Mouse (Mus musculus): ENCODE data around the gene Schip1. TPM values are rescaled to one million over a fixed set of nuclear protein-coding genes. Genes with fewer than 3 reads are reported as not detected.

Schip1 gene
- polyA plus RNA-seq, 1 experiment from 2014 or later, result 152 TPM

GRCm38 (mm10) chr3:68491516-68491915 is 426.9 kb downstream of the Schip1 start:
- peaks cover 11% of the 10 kb centered on the region; the same call in 1 of the 2 replicates for H3K27me3 ChIP-seq
- H3K36me3 ChIP-seq, result no peaks in the 10 kb centered on the region
- no peak overlapping the region for H3K4me3 ChIP-seq
- WGBS, result 76% methylated on average over 6 of the region's 6 CpGs
- H3K4me1 ChIP-seq (replicated peaks), result peaks cover 29% of the 10 kb centered on the region
- no peak overlapping the region for H3K4me2 ChIP-seq
- H3K9ac ChIP-seq, result no peak overlapping the region
- no peak overlapping the region for H3K27ac ChIP-seq
- H3K9me3 ChIP-seq, result no peaks in the 10 kb centered on the region
- no peak for ATAC-seq (ENCODE audit: low FRiP score)

GRCm38 (mm10) chr3:68492066-68492465 is 427.5 kb downstream of the Schip1 start:
- WGBS, result 67% methylated on average over 1 of the region's 1 CpGs
- peaks cover 34% of the 10 kb centered on the region for H3K4me1 ChIP-seq (replicated peaks)
- no peak overlapping the region for H3K4me2 ChIP-seq
- H3K9me3 ChIP-seq, result no peaks in the 10 kb centered on the region
- no peaks in the 10 kb centered on the region for H3K36me3 ChIP-seq
- H3K27ac ChIP-seq, result peak overlapping the region; percentile 40; the same call in 1 of the 2 replicates
- ATAC-seq (ENCODE audit: low FRiP score), result no peak
- H3K4me3 ChIP-seq, result no peak overlapping the region
- H3K27me3 ChIP-seq, result peaks cover 11% of the 10 kb centered on the region; the same call in 1 of the 2 replicates
- H3K9ac ChIP-seq, result no peak overlapping the region

GRCm38 (mm10) chr3:68492513-68492912 is 427.9 kb downstream of the Schip1 start:
- Histone ChIP-seq H3K27ac (0 out of 2 replicates have a peak overlapping the region, but pooled peaks have one; percentile 86), H3K4me3 (no peak overlapping the region), H3K27me3 (peaks cover 11% of the 10 kb centered on the region; the same call in 1 of the 2 replicates), H3K36me3 (no peaks in the 10 kb centered on the region), H3K4me2 (peak overlapping the region; percentile 91; the same call in 1 of the 2 replicates), H3K4me1 (replicated peaks) (peaks cover 39% of the 10 kb centered on the region), H3K9ac (no peak overlapping the region), H3K9me3 (no peaks in the 10 kb centered on the region)
- no peak for ATAC-seq (ENCODE audit: low FRiP score)
- WGBS, result 20% methylated on average over 3 of the region's 3 CpGs

- H3K9me3 ChIP-seq, result no peaks in the 10 kb centered on the region
- WGBS, result under 1% methylated on average over 12 of the region's 12 CpGs
- no peaks in the 10 kb centered on the region for H3K36me3 ChIP-seq
- H3K9ac ChIP-seq, result peak overlapping the region; percentile 88
- peak; percentile 1 for ATAC-seq (ENCODE audit: low FRiP score)
- peak overlapping the region; percentile 91 for H3K4me2 ChIP-seq
- H3K4me1 ChIP-seq (replicated peaks), result peaks cover 39% of the 10 kb centered on the region
- H3K27ac ChIP-seq, result peak overlapping the region; percentile 86
- peak overlapping the region; percentile 72 for H3K4me3 ChIP-seq
- peaks cover 11% of the 10 kb centered on the region; the same call in 1 of the 2 replicates for H3K27me3 ChIP-seq
Measured at GRCm38 (mm10) chr3:68493170-68493585, 428.6 kb downstream of the Schip1 start.

- Histone ChIP-seq H3K4me2 (peak overlapping the region; percentile 91), H3K27me3 (peaks cover 11% of the 10 kb centered on the region; the same call in 1 of the 2 replicates), H3K4me1 (replicated peaks) (peaks cover 39% of the 10 kb centered on the region), H3K27ac (peak overlapping the region; percentile 86), H3K9ac (peak overlapping the region; percentile 88), H3K9me3 (no peaks in the 10 kb centered on the region), H3K4me3 (peak overlapping the region; percentile 72), H3K36me3 (no peaks in the 10 kb centered on the region)
- peak; percentile 81 for ATAC-seq (ENCODE audit: low FRiP score)
- WGBS, result under 1% methylated on average over 66 of the region's 70 CpGs
Measured at GRCm38 (mm10) chr3:68493586-68494295, 429.1 kb downstream of the Schip1 start.

- ATAC-seq (ENCODE audit: low FRiP score), result peak; percentile 46
- WGBS, result under 1% methylated on average over 68 of the region's 68 CpGs
Measured at GRCm38 (mm10) chr3:68494296-68495095, 429.9 kb downstream of the Schip1 start.

GRCm38 (mm10) chr3:68495096-68495735 is 430.6 kb downstream of the Schip1 start:
- Histone ChIP-seq H3K36me3 (no peaks in the 10 kb centered on the region), H3K4me3 (peak overlapping the region; percentile 72), H3K9me3 (no peaks in the 10 kb centered on the region), H3K27ac (peak overlapping the region; percentile 86), H3K9ac (peak overlapping the region; percentile 88), H3K4me2 (peak overlapping the region; percentile 91), H3K4me1 (replicated peaks) (peaks cover 39% of the 10 kb centered on the region), H3K27me3 (peaks cover 11% of the 10 kb centered on the region; the same call in 1 of the 2 replicates)
- ATAC-seq (ENCODE audit: low FRiP score), result peak; percentile 50
- under 1% methylated on average over 36 of the region's 38 CpGs for WGBS

More at GRCm38 (mm10) chr3:68494296-68495095, 429.9 kb downstream of the Schip1 start:
- H3K4me2 ChIP-seq, result peak overlapping the region; percentile 91
- H3K27me3 ChIP-seq, result peaks cover 11% of the 10 kb centered on the region; the same call in 1 of the 2 replicates
- H3K4me1 ChIP-seq (replicated peaks), result peaks cover 39% of the 10 kb centered on the region
- peak overlapping the region; percentile 88 for H3K9ac ChIP-seq
- no peaks in the 10 kb centered on the region for H3K9me3 ChIP-seq
- peak overlapping the region; percentile 86 for H3K27ac ChIP-seq
- no peaks in the 10 kb centered on the region for H3K36me3 ChIP-seq
- H3K4me3 ChIP-seq, result peak overlapping the region; percentile 72

- Histone ChIP-seq H3K4me1 (replicated peaks) (peaks cover 39% of the 10 kb centered on the region), H3K4me3 (peak overlapping the region; percentile 72), H3K9ac (peak overlapping the region; percentile 88), H3K27ac (peak overlapping the region; percentile 86), H3K4me2 (peak overlapping the region; percentile 91), H3K36me3 (no peaks in the 10 kb centered on the region), H3K27me3 (peaks cover 11% of the 10 kb centered on the region; the same call in 1 of the 2 replicates), H3K9me3 (no peaks in the 10 kb centered on the region)
- under 1% methylated on average over 9 of the region's 9 CpGs for WGBS
- 0 out of 2 replicates have a peak, but pooled peaks have one; percentile 1 for ATAC-seq (ENCODE audit: low FRiP score)
Measured at GRCm38 (mm10) chr3:68495736-68496242, 431.2 kb downstream of the Schip1 start.

- no peak overlapping the region for H3K27ac ChIP-seq
- H3K9ac ChIP-seq, result peak overlapping the region; percentile 55; the same call in 1 of the 2 replicates
- H3K4me2 ChIP-seq, result peak overlapping the region; percentile 91
- peaks cover 39% of the 10 kb centered on the region for H3K4me1 ChIP-seq (replicated peaks)
- no peaks in the 10 kb centered on the region for H3K9me3 ChIP-seq
- ATAC-seq (ENCODE audit: low FRiP score), result no peak
- no peaks in the 10 kb centered on the region for H3K36me3 ChIP-seq
- H3K27me3 ChIP-seq, result peaks cover 11% of the 10 kb centered on the region; the same call in 1 of the 2 replicates
- WGBS, result 55% methylated on average over 6 of the region's 6 CpGs
- H3K4me3 ChIP-seq, result peak overlapping the region; percentile 72
Measured at GRCm38 (mm10) chr3:68496513-68496912, 431.9 kb downstream of the Schip1 start.

GRCm38 (mm10) chr3:68499532-68500152 is 435.0 kb downstream of the Schip1 start:
- no peaks in the 10 kb centered on the region for H3K27me3 ChIP-seq
- H3K4me2 ChIP-seq, result no peak overlapping the region
- H3K4me3 ChIP-seq, result no peak overlapping the region
- ATAC-seq (ENCODE audit: low FRiP score), result no peak
- H3K9me3 ChIP-seq, result no peaks in the 10 kb centered on the region
- no peak overlapping the region for H3K9ac ChIP-seq
- H3K27ac ChIP-seq, result no peak overlapping the region
- no peaks in the 10 kb centered on the region for H3K36me3 ChIP-seq
- H3K4me1 ChIP-seq (replicated peaks), result peaks cover 25% of the 10 kb centered on the region
- 91% methylated on average over 6 of the region's 6 CpGs for WGBS

GRCm38 (mm10) chr3:68504838-68505237 is 440.2 kb downstream of the Schip1 start:
- 91% methylated on average over 3 of the region's 3 CpGs for whole genome bisulfite sequencing
- Histone ChIP-seq H3K27ac (no peak overlapping the region), H3K4me1 (replicated peaks) (peaks cover 15% of the 10 kb centered on the region), H3K36me3 (no peaks in the 10 kb centered on the region), H3K4me3 (no peak overlapping the region), H3K9ac (no peak overlapping the region), H3K4me2 (no peak overlapping the region), H3K27me3 (no peaks in the 10 kb centered on the region), H3K9me3 (no peaks in the 10 kb centered on the region)
- no peak for ATAC-seq (ENCODE audit: low FRiP score)
